Mouse (Mus musculus): ENCODE measurements around the gene Fndc5.
A peak's percentile ranks its signal among the peaks of the same experiment; 100 is the strongest.

The Fndc5 gene

DNA sequence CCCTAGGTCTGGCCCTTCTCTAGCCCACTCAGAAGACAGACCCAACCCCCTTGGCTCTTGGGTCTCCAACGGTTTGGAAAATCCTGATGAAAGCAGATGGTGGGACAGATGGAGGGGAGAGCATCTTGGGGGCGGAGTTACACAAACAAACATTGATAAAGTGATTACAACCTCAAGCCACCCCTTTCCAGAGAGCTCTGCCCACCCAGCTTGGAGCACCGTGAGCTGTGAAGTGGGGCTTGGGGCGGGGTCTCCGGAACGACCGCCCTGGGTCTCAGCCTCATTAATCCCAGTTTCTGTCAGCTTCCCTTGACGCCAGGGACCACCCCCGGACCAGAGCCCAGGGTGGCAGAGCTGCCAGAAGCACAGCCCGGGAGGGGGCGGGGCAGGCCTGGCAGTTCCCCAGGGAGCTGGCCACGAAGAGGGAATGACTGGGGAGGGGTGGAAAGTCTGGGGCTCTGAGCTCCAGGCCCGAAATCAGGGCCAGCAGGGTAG, 12.1 kb upstream of the Fndc5 start:
- peak; percentile 76 for DNase-seq

DNA sequence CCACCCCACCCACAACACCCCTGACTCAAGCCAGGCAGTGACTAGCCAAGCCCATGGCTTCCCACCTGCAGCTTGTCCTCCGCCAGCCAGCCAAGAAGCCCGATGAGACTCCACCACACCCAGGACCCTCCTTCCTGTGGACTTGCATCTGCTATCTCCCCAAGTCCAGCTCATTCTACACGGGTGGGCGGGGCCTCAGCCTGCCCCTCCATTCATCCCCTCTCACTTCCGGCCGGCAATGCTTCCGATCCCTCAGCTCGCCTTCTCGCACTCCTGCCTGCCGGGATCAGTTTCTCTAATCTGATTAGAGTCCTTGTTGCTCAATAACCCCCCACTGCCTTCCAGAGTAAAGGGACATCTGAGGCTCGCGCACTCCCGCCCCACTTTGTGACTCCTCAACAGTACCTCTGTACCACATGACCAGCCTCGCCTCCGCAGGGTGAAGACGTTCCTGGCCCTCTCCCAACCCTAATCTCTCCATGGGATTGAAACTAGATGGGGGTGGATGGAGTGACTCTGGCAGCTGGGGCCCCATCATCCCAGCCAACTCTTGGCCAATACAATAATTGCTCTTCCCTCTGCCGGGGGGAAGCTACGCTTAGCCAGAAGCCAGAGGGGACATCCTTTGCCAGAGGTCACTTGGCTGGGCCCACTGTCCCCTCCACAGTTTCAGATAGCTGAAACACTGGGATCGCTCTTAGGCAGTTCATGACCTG, 10.9 kb upstream of the Fndc5 start:
- DNase-seq, result no peak

DNA sequence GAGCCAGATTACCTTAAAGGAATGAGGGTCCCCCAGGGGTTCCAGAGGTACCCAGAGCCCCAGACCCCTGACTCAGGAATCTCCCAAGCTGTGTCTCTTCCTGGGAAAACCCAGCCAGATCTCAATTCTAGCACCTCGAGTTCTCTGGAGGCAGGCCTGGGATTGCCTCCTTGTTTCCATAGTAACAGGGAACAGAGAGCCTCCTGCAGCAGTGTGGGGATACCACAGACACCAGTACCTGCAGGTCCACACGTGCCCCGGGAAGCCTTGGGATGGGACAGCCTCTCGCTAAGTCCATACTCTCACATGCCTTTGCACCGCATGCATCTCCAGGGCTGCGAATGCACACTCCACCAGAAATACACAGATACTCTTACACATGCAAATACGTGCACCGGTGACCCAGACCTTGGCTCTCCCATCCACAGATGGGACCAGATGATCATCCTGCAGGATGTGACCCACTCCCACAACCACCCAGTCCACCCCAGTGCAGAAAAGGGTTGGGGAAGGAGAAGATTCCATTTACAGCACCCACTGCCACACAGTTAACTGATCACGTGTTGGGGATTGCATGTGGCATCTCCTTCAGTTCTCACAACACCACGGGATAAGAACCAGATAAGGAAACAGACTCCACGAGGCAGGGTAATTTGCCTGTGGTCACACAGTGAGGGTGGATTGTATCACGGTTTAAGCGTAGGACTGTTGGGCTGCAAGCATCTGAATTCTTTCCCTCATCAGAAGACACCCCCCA, 8.0 kb upstream of the Fndc5 start:
- DNase-seq, result no peak

DNA sequence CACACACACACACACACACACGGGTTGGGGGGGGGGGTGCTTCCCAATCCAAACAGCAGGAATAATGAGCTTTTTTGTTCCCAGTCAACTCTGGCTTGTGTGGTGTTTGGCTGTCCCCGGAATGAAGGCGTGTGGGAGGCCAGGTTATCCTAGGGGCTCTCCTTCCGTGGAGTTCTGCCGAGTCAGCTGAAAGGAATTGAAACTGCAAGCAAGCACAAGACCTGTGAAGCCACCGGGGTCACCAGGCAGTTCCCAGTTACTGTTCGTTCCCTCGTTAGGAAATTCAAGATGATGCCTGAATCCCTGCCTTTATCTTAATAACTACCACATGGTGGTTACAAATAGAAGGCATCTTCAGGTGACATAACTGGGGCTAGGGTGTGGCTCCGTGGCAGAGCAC, 7.4 kb upstream of the Fndc5 start:
- DNase-seq, result no peak

DNA sequence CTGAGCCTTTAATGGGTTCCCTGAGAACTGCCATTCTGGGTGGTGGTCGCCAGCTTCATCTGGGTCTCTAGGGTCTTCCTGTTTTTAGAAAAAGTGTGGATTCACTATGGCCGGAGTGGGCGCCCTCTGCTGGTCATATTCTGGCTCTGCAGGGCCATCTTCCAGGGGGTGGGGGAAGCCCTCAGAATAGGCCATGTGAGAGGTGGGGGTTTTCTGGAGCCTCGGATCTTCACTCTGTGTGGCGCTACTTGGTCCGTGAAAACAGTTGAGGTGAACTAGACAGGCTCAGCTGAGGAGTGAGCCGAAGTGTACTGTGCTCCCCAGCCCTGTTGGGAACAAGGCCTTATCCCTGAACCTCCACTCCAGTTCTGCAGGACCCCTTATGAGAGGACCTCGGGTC, 6.7 kb upstream of the Fndc5 start:
- no peak for DNase-seq

DNA sequence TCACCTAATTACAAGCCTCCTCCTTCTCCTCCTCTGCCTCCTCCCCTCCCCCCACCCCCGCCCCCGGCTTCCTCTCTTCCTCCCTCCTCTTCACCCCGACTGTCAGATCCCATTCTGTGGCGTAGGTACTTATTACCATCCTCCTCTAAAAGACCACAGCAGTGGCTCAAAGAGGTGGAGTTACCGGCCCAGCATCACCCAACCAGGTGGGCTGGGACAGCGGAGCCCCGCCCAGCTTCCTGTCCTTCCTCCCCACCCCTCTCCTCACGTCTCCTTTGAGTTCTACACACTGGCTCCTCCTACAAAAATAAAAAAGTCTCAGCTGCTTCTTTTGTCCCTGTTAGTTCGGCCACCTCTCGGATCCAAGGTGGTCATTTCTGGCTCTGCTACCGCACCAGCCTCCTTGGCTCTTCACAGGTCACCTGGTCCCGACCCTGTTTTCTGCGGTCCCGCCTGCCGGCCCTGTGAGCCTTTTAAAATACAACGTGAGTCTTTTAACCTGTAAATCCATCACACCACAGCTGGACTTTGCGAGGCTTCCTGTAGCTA, 6.0 kb upstream of the Fndc5 start:
- no peak for DNase-seq

DNA sequence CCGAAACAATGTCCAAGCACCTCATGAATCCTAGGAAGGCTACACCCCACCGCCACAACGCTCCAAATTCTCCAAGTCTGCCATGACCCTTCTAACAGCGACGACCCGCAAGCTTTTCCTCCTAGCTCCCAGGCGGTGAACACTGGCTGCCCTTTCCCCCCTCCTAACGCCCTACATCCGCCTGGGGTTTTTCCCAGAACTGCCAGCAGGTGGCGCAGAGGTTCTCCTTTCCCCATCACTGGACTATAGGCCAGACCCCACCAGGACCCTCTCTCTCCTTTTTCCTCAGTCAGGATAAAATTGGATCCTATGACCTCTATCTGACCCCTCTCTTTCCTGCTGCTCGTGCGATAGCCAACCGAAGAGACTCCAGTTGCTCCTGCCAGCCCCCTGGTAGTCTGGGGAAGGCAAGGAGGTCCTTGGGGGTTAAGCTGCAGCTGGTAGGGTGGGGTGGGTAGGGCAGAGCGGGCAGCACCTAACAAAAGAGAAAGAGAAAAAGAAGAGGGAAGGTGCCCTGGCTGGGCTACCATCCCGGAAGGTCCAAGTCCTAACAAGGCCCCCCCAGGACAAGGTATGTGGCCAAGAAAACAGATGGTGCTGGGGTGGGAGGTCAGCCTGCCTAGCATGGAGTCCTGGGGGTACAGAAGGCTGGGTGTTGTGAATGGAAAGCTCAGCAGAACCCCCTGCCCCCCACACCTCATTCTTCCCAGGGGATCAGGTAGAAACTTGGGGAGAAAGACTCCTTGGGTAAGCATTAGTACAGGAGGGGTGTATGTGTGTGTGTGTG, 1.8 kb upstream of the Fndc5 start:
- DNase-seq, result peak; percentile 79

DNA sequence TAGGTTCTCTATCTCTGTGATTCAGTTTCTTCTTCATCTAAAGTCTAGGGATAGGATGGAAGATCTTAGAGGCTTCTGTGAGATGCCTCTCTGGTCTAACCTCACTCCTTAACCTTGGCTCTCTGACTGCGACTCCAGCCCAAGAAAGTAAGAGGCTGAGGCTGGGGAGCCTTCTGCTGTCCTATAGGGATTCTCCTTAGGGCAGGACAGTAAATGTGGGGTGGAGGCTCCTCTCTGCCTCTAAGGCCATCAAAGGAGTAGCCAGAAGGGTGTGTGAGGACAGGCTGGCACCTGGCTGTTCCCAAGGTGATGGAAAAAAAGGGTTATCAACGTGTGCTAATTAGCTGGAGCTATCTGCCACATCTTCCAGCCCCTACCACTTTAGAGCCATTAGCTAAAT, 1.2 kb upstream of the Fndc5 start:
- no peak for DNase-seq

DNA sequence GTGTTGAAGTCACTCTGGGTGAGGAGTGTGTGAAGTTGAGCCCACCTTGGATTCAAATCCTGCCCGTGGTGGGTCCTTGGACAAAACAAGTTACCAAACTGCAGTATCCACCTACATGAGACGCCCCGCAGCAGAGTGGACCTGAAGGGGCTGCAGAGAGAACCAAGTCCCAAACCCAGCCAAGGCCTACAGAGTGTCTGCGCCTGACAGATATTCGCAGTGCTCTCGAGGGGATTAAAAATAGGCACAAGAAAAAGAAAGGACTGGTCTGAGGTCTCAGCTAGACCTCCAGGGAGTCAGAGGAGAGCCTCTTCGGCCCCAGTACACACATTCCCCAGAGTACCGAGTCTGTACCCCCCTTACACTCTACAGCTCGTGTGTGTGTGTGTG, 615 bp upstream of the Fndc5 start:
- no peak for DNase-seq

DNA sequence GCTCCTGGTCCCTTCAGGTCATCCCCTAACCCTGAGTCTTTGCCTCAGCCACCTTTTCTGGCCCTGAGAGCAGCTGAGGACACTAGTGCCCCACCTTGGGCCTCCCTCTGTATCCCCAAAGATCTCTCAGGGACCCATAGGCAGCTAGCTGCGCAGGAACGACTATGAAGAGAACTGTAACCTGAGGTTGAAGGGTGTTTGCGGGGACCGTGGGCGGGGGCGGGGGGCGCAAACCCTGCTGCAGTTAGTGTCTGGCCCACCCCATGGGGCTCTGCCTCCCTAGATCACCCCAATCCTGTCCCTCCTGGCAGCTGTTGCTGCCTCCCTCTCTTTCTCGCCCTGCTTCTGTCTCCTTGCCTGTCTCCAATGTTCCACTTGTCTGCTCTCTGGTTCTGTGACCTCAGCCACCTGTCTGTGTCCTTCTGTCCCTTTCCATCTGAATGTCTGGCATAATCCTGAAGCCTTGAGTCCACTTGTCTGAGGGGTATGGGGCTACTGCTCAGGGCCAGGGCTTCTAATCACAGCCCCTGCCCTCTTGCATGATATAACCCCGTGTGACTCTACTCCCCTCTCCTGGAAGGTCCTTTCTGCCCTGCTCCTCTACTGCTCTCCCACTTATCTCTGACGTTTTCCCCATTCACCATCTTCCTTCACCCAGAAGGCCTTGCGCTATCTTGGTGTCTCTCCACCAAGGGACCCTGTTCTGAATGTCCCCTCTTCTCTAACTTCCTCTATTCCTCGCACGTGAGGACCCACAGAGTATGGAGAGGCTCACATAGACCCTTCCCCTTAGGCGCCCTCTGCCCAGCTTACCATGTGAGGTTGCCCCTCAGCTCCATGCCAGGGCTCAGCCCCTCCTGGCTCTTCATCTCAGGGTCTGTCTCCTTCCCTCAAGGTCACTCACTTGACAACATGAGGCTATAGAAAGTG, 858 bp downstream of the Fndc5 start:
- no peak for DNase-seq

DNA sequence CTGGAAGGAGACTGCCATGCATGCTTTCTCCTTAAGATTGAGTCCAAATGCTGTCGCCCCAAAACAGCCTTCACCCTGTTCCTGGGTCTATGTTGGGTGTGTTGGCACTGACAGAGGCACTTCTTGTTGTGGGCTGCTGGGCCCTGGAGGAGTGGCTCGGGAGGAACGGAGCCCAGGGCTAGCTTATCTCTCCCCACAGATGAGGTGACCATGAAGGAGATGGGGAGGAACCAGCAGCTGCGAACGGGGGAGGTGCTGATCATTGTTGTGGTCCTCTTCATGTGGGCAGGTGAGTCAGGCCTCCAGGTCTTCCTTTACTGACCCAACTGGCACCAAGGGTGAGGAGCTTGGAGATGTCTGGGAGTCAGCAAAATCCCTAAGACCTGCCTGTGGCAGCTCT, 2.8 kb downstream of the Fndc5 start:
- no peak for DNase-seq

DNA sequence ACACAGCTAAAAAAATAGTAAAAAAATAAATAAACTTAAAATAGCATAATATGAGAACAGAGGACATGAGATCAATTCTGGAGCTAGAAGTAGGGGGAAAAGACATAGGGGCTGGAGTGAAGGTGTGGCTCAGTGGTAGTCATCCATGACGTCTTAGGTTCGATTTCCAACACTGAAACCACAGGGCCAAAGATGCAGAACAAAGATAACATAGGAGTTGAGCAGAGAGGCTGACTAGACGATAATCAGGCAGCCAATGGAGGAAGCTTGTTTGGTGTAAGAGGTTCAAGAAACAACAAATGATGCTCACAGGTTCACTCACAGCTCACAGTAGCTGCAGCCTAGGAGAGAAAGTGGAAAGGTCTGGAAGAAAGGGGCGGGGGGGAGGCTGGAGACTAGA, 4.0 kb downstream of the Fndc5 start:
- no peak for DNase-seq

DNA sequence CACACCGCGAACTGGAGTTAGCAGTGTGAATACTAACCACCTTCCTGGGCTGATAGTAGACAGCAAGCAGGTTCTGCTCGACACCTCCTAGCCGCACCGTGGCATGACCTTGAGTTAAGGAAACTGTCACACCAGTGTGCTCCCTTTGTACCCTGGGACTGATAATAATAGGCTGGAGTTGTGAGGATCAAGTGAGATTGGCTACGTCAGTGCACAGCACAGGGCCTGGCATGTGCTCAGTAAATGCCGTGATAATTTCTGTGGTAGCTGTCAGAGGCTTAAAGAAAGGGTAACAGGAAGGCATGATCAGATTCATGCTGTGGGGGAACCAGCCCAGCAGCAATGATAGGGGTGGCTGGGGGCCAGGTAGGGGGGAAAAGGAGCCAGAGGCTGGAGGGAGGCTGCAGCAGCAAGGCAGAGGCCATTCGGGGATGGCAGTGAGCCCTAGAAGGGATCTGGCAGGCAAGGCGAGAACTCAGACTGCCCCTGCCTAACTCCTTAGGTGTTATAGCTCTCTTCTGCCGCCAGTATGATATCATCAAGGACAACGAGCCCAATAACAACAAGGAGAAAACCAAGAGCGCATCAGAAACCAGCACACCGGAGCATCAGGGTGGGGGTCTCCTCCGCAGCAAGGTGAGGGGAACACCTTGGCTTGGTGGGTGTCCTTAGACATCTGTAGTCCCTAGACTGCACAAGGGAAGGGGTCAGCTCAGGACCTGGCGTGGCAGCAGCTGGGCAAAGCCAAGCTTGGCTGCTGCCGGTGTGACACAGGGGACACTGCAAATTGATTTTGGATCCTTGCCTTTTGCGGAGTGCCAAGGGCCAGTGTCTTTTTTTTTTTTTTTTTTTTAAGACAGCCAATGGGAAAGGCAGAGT, 5.0 kb downstream of the Fndc5 start:
- no peak for DNase-seq

DNA sequence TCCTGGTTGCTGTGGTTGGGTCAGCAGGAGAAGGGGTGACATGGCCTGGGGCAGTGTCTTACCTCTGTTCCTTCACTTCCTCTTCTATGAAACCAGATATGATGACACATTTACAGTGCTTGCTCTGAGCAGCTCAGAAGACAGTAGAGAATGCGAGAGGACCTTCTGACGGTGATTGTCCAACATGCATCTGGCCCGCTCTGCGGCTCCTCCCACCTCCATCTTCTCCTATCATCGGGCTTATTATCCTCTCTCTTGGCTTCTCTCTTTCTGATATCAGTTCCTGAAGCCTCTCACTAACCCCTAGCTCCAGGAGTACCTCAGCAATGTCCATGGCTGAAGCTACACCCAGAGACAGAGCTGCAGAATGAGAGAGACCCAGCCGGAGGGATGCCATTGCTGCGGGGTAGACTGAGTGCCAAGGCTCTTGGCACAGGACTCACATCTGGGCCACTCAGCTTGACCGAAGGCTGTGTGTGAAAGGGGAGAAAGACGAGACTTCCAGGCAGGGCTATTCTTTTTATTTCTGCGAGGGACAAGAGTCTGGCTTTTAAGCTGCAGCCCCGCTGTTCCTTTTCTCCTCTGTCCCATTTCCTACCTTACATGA, 5.7 kb downstream of the Fndc5 start:
- no peak for DNase-seq

DNA sequence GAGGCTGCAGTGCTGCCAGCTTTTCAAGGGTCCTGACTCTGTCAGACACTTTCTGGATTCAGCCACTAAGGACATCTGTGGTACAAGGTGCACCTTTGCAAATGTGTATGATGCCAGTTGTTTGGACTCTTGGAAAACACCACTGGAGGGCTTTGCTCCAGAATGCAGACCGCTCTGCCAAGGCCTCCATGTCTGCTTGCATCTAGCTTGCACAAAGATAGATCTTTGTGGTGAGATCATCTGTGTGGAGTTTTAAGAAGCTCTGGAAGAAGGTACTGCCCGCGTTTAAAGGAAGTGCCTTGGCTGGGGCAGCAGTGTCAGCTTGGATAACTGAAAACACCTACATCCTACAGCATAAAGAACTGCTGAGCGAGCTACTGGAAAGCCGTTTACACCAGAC, 6.7 kb downstream of the Fndc5 start:
- DNase-seq, result no peak

DNA sequence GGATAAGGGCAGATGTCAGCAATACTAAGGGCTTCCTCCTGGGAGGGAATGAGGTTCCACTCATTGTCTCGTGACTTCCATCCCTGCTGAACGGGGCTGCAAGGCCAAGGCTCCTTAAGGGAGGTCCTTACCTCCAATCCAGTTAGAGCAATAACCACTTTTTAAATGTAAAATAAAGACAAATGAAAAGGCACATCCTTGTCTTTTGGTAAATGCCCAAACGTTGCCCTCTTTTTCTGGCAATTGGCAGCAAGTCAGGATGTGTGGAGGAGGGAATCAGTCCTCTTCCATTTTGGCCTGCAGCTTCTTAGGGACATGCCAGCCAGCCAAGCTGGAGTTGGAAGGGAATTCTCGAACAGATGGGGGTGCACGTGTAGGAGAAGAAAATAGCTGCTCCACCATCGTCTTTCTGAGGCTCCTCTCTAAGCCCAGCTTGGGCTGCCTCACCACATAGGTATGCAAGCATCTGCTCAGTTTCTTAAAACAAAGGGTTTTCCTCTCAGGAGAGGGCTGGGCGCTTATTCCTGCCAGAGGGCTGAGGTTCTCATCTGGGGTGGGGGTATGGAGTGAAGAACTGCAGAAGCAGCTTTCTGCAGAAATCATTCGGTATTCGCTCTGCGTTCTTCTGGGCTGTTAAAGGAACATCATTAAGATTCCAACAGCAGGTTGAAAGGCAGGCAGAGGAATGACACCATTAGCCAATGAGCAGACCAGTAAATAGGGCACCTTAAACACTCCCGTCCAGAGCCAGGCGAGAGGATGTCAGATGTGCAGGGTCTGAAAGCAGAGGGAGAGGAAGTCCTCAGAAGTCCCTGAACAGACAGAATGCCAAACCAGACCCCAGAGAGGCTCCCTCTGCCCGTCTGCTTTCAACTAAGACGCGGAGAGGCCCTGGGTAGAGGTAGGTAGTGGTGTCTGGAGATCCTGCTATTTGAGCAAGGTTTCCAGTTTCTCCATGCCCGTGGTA, 7.9 kb downstream of the Fndc5 start:
- DNase-seq, result peak; percentile 69

DNA sequence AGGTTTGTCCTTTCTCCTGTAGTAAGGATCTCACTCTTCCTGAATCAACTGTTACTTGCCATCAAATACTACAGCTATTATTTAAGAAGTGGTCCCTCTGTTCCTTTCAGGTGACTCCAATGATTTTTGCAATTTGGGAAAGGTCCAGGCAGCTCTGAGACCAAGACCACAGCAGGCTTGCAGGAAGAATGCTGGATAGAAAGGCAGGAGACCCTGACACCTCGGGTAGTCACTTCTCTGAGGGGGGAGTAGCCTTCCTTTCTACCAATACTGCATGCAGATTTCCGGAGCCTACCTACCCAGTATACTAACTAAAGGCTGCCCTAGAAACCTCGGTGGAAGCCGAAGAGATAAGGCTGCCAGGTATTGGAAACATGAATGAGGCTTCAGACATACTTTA, 8.6 kb downstream of the Fndc5 start:
- DNase-seq, result no peak

DNA sequence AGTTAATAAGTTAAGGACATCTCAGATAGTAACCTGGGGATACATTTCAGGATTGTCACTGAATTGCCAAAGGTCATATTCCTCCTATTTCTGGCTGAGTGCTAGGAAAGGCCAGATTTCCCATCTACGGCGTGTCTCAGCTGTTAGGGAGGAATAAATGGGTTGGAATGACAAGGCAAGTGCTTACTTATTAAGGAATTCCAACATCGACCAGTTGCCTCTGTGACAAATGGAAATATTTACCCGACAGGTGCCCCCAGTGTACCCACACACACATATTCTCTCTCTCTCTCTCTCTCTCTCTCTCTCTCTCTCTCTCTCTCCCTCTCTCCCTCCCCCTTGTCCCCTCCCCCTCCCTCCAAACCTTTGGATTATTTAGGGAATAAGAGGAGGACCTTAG, 9.1 kb downstream of the Fndc5 start:
- no peak for DNase-seq

DNA sequence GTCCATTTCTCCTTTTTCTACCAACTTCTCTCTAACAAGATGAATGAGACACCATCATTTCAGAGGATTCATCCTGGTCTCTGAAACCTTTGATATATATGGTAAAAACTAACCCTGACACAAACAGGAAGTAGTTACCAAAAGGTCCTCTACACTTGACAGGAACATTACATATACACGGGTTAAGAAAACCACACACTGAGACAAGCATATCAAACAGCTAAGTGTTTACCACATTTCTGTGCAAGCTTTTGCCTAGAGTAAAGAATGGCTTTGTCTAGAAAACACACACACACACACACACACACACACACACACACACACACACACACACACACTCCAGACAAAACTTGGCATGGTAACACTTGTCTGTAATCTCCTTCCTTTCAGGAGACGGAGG, 9.6 kb downstream of the Fndc5 start:
- DNase-seq, result no peak

Data from right cerebral cortex, postnatal 14 days (tissue).